ENCODE assay signal across 25 mouse cellular contexts in genomic region chr1:23146198-23146873, GRCm38 (mm10). TPM values are rescaled to one million over a fixed set of nuclear protein-coding genes. Genes with fewer than 3 reads are reported as not detected.
DNase-seq lines count a peak whose midpoint lies in the region; ATAC-seq lines count a peak whose summit lies in the region.
"Had no signal": no experiment of that assay in that cellular context is flagged by ENCODE, and none has a peak within 500 bp of the region (broad histone marks: within the 10 kb centered on the region; RNA-seq: fewer than 3 reads in every experiment).

No protein-coding gene starts in this region.

- no peaks in the 10 kb centered on the region for H3K9me3 ChIP-seq in heart, embryonic 11.5 days (replicated peaks; ENCODE audit: control insufficient read depth, low read length)
- no peaks in the 10 kb centered on the region for H3K9me3 ChIP-seq in intestine, embryonic 16.5 days (ENCODE audit: control insufficient read depth, low read length)
- H3K9me3 ChIP-seq: embryonic facial prominence, embryonic 15.5 days; hindbrain, embryonic 13.5 days; liver, embryonic 13.5 days had no signal

- no peak overlapping the region for H3K9ac ChIP-seq in heart, embryonic 11.5 days (ENCODE audit: low read depth, low read length)
- H3K9ac ChIP-seq in intestine, embryonic 16.5 days (ENCODE audit: low read depth, low read length), result no peak overlapping the region
- H3K9ac ChIP-seq: embryonic facial prominence, embryonic 15.5 days; hindbrain, embryonic 13.5 days; liver, embryonic 13.5 days had no signal

- peak overlapping the region; percentile 77 for H3K27ac ChIP-seq in heart, embryonic 11.5 days (ENCODE audit: low read depth, low read length)
- H3K27ac ChIP-seq in intestine, embryonic 16.5 days (ENCODE audit: low read length), result no peak overlapping the region
- H3K27ac ChIP-seq: embryonic facial prominence, embryonic 15.5 days; hindbrain, embryonic 13.5 days; liver, embryonic 13.5 days had no signal

- ATAC-seq in heart, embryonic 11.5 days (replicated peaks; ENCODE audit: insufficient number of reproducible peaks, low FRiP score, low TSS enrichment), result peak; percentile 68
- no peak for ATAC-seq in intestine, embryonic 16.5 days
- ATAC-seq: activated CD4-positive, CD25-positive, alpha-beta regulatory T cell, adult 4 months; intestine, postnatal 0 days had no signal

- 31% methylated on average over 5 of the region's 5 CpGs for WGBS in heart, embryonic 11.5 days (ENCODE audit: insufficient replicate concordance)
- WGBS in intestine, embryonic 16.5 days, result 56% methylated on average over 5 of the region's 5 CpGs

- H3K36me3 ChIP-seq in heart, embryonic 11.5 days (ENCODE audit: control insufficient read depth, insufficient read depth, low read length), result no peaks in the 10 kb centered on the region
- H3K36me3 ChIP-seq in intestine, embryonic 16.5 days (ENCODE audit: control insufficient read depth, insufficient read depth, low read length), result no peaks in the 10 kb centered on the region
- H3K36me3 ChIP-seq: embryonic facial prominence, embryonic 15.5 days; hindbrain, embryonic 13.5 days; liver, embryonic 13.5 days had no signal

- no peaks in the 10 kb centered on the region for H3K27me3 ChIP-seq in heart, embryonic 11.5 days (ENCODE audit: control insufficient read depth, insufficient read depth, low read length)
- no peaks in the 10 kb centered on the region for H3K27me3 ChIP-seq in intestine, embryonic 16.5 days (replicated peaks; ENCODE audit: control insufficient read depth, insufficient read depth, low read length)
- H3K27me3 ChIP-seq: embryonic facial prominence, embryonic 15.5 days; hindbrain, embryonic 13.5 days; liver, embryonic 13.5 days; megakaryocyte, embryonic 14.5 days had no signal

- H3K4me3 ChIP-seq in heart, embryonic 11.5 days (ENCODE audit: low read depth, low read length), result no peak overlapping the region
- H3K4me3 ChIP-seq in intestine, embryonic 16.5 days (ENCODE audit: low read length), result no peak overlapping the region
- H3K4me3 ChIP-seq: embryonic facial prominence, embryonic 15.5 days; hindbrain, embryonic 13.5 days; liver, embryonic 13.5 days; megakaryocyte, embryonic 14.5 days had no signal

- peak; percentile 14 for DNase-seq in cerebellum, adult 9-10 months
- DNase-seq in cerebellum, postnatal 4 days (ENCODE audit: low spot score in 2 of 2), result no peak
- no peak for DNase-seq in heart, postnatal 14 days
- DNase-seq in lung, postnatal 36 days, result peak; percentile 3
- no peak for DNase-seq in lung, adult 18-20 months
- DNase-seq in left cerebral cortex, postnatal 10 days (ENCODE audit: extremely low spot score in 1 of 2, low spot score in 2 of 2), result no peak
- DNase-seq: adrenal gland, postnatal 36 days; gastrocnemius, postnatal 25 days; kidney, postnatal 14 days; layer of hippocampus, adult 9-11 months; liver, embryonic 13.5 days; thymus, postnatal 25 days had no signal

- H3K4me1 ChIP-seq in heart, embryonic 11.5 days (ENCODE audit: control insufficient read depth, insufficient read depth, low read length), result peaks cover 9% of the 10 kb centered on the region
- no peaks in the 10 kb centered on the region for H3K4me1 ChIP-seq in intestine, embryonic 16.5 days (ENCODE audit: control insufficient read depth, insufficient read depth, low read length)
- H3K4me1 ChIP-seq: embryonic facial prominence, embryonic 15.5 days; hindbrain, embryonic 13.5 days; liver, embryonic 13.5 days; megakaryocyte, embryonic 14.5 days had no signal

- intact Hi-C loops in heart, postnatal 14 days (cut with DNase I), result loop anchor here (10.0 kb wide), 1 partner anchor 348 kb away; no protein-coding TSS in a partner anchor
- intact Hi-C loops in left cerebral cortex, postnatal 10 days (cut with DNase I), result no loop called here

- H3K4me2 ChIP-seq in heart, embryonic 11.5 days, result no peak overlapping the region; the same call in 1 of the 2 replicates
- no peak overlapping the region for H3K4me2 ChIP-seq in intestine, embryonic 16.5 days (ENCODE audit: low read depth, low read length)
- H3K4me2 ChIP-seq: embryonic facial prominence, embryonic 15.5 days; hindbrain, embryonic 13.5 days; liver, embryonic 13.5 days had no signal

RNA-seq across cellular contexts. Expression of gene 4933415F23Rik, which starts 44.3 kb away (rescaled TPM):
- polyA plus RNA-seq in heart, embryonic 11.5 days (2014; fragmentation: Nextera tagmentation; extraction: Ambion mirVana), result not detected in 2 replicates
- total RNA-seq in heart, postnatal 14 days (2021), result not detected
- not detected in 2 replicates for polyA plus RNA-seq in intestine, embryonic 16.5 days (2015; fragmentation: Nextera tagmentation; extraction: Ambion mirVana)
- total RNA-seq in left cerebral cortex, postnatal 10 days (2021), result not detected
- total RNA-seq: adrenal gland, postnatal 36 days; common myeloid progenitor, adult 5-6 weeks had no signal
- polyA plus RNA-seq: activated CD4-positive, CD25-positive, alpha-beta regulatory T cell, adult 4 months; embryonic facial prominence, embryonic 15.5 days; frontal cortex, adult 2 months; hindbrain, embryonic 13.5 days; intestine, postnatal 0 days; liver, embryonic 13.5 days; midbrain, postnatal 0 days; neural tube, embryonic 11.5 days; spleen, adult 2 months; stomach, embryonic 16.5 days had no signal

Comparison
In these comparisons a context has a peak if more than half of its experiments do, and no peak if none do; other contexts are left out.
1. DNase-seq: peak in cerebellum, adult 9-10 months (single experiment) and lung, postnatal 36 days (single experiment); none in cerebellum, postnatal 4 days (0 of 2), heart, postnatal 14 days (0 of 2), lung, adult 18-20 months (0 of 2) and left cerebral cortex, postnatal 10 days (0 of 2).